Mouse (Mus musculus) ES-E14 (cell line): ENCODE results near the gene Pex1. TPM values are rescaled to one million over a fixed set of nuclear protein-coding genes. Genes with fewer than 3 reads are reported as not detected.

Experiments used
- DNase-seq: peaks from one replicate; pipeline ENCODE4 v3.0.0-alpha.2; 2013; ENCODE audit warnings: low read depth, low spot score
- H3K27ac ChIP-seq: 2 replicates; pipeline ENCODE4 v1.5.1; 2012; ENCODE audit warnings: low read depth, mild to moderate bottlenecking, low read length, moderate library complexity, mixed read lengths; ENCODE audit not compliant: poor library complexity, insufficient read depth, severe bottlenecking
- H3K36me3 ChIP-seq: 2 replicates; pipeline ENCODE4 v1.6.1; 2012; ENCODE audit warnings: mild to moderate bottlenecking, low read length, moderate library complexity, mixed read lengths; ENCODE audit not compliant: control insufficient read depth, poor library complexity, insufficient read depth, severe bottlenecking
- H3K4me1 ChIP-seq, 2 experiments: fragments of 150-350 bp in 1 of 2; sonication (generic) in 1 of 2; 2 replicates each; pipeline ENCODE4 v1.6.1; 2012; ENCODE audit warnings: low read length in 2 of 2, mild to moderate bottlenecking in 1 of 2, mixed read lengths in 1 of 2; ENCODE audit not compliant: control insufficient read depth in 2 of 2, insufficient read depth in 2 of 2, poor library complexity in 1 of 2
- H3K4me3 ChIP-seq, 2 experiments: fragments of 150-350 bp in 1 of 2; sonication (generic) in 1 of 2; 2 replicates each; pipeline ENCODE4 v1.5.1; 2012; ENCODE audit warnings: low read length in 2 of 2, low read depth in 1 of 2, mild to moderate bottlenecking in 1 of 2, mixed read lengths in 1 of 2; ENCODE audit not compliant: insufficient read depth in 1 of 2, poor library complexity in 1 of 2, severe bottlenecking in 1 of 2
- H3K9ac ChIP-seq: 2 replicates; pipeline ENCODE4 v1.6.1; 2012; ENCODE audit warnings: low read depth, mild to moderate bottlenecking, low read length, mixed read lengths; ENCODE audit not compliant: poor library complexity, insufficient read depth, severe bottlenecking
- H3K9me3 ChIP-seq: fragments of 150-350 bp; sonication (generic); 2 replicates; pipeline ENCODE4 v1.6.1; 2012; ENCODE audit warnings: low read depth, mild to moderate bottlenecking, low read length; ENCODE audit not compliant: control insufficient read depth, insufficient read depth
- CHD2 ChIP-seq: IDR thresholded peaks from 2 replicates; pipeline ENCODE4 v1.6.1; 2014; ENCODE audit warnings: mild to moderate bottlenecking, low read depth, low read length, inconsistent platforms
- HCFC1 ChIP-seq: IDR thresholded peaks from 2 replicates; pipeline ENCODE4 v1.6.1; 2012; ENCODE audit warnings: low read length, inconsistent platforms, borderline replicate concordance; ENCODE audit not compliant: insufficient read depth
- MAFK ChIP-seq: IDR thresholded peaks from 2 replicates; pipeline ENCODE4 v1.6.1; 2014; ENCODE audit warnings: mild to moderate bottlenecking, low read depth, low read length, inconsistent platforms; ENCODE audit not compliant: insufficient read depth
- ZC3H11A ChIP-seq: IDR thresholded peaks from 2 replicates; pipeline ENCODE4 v1.6.1; 2012; ENCODE audit warnings: low read depth, mild to moderate bottlenecking, inconsistent platforms, low read length, borderline replicate concordance
- ZNF384 ChIP-seq: IDR thresholded peaks from 2 replicates; pipeline ENCODE4 v1.6.1; 2012; ENCODE audit warnings: low read depth, low read length, inconsistent platforms
- in situ Hi-C, 2 experiments: fragments of 600-800 bp; cut with MboI; formaldehyde crosslinking; loops; one replicate each; pipeline ENCODE4 v1.15.1; 2025; ENCODE audit warnings: low sequenced_read_pairs in 2 of 2, inconsistent platforms in 1 of 2; ENCODE audit not compliant: unreplicated experiment in 2 of 2
- total RNA-seq: library from RNA; depleted of rRNA; stranded (reverse); fragments of 300-350 nt; gene quantifications from 2 replicates; pipeline ENCODE4 v1.2.3, GENCODE M21; 2012

The Pex1 gene
- total RNA-seq, 1 experiment = 12.9 TPM

- Histone ChIP-seq H3K27ac (no peak within 1 kb of the TSS), H3K36me3 (peaks cover 32% of the 10 kb centered on the region), H3K4me1 (no peaks in the 10 kb centered on the region), H3K9ac (no peak within 1 kb of the TSS), H3K9me3 (no peaks in the 10 kb centered on the region), H3K4me3 (no peak within 1 kb of the TSS)
- in situ Hi-C loops = no loop called here
- TF ChIP-seq HCFC1 = no peak
- no peak for TF ChIP-seq MAFK
- TF ChIP-seq ZC3H11A = no peak
- DNase-seq = no peak
Measured at GRCm38 (mm10) chr5:3571266-3571665, 24.6 kb upstream of the Pex1 start, which contains the start of gene 1700109H08Rik. 1700109H08Rik (plus strand) TSS chr5:3571566.

- Histone ChIP-seq H3K36me3 (peaks cover 30% of the 10 kb centered on the region), H3K9me3 (no peaks in the 10 kb centered on the region), H3K4me1 (peaks cover 0 to 14% of the 10 kb centered on the region in 2 experiments; a peak in 3 of 4 replicates), H3K27ac (no peak overlapping the region), H3K9ac (no peak overlapping the region), H3K4me3 (no peak overlapping the region)
- in situ Hi-C loops = no loop called here
- TF ChIP-seq MAFK (no peak), ZNF384 (no peak), ZC3H11A (no peak), HCFC1 (no peak), CHD2 (no peak)
- DNase-seq = no peak
Measured at GRCm38 (mm10) chr5:3574825-3575224, 21.0 kb upstream of the Pex1 start.

DNA sequence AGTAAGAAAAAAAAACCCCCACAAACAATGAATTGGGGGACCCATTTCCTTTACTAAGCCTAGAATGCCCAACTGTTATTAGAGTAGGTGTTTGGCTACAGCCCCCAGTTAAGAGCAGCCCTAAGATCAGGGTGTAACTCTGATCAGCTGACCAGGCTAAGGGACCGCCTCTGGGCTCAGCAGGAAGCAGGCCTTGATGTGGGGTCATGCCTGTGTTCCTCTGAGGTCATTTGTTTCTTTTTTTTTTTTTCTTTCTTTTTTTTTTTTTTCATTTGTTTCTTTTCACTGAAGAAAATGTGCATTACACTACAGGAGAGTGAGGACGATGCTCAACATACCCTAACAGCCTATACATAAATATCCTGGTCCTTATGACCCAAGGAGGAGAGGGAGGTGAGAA lies 17.9 kb upstream of the Pex1 start:
- H3K9ac ChIP-seq = no peak overlapping the region
- no peak overlapping the region for H3K4me3 ChIP-seq
- H3K9me3 ChIP-seq = no peaks in the 10 kb centered on the region
- peak overlapping the region; percentile 80; the same call in 1 of the 2 replicates for H3K27ac ChIP-seq
- H3K4me1 ChIP-seq = peaks cover 0 to 14% of the 10 kb centered on the region in 2 experiments; a peak in 3 of 4 replicates
- H3K36me3 ChIP-seq = peaks cover 25% of the 10 kb centered on the region
- in situ Hi-C loops = no loop called here
- DNase-seq = no peak
- TF ChIP-seq ZNF384 = peak; percentile 77; the same call in 1 of the 2 replicates
- no peak for TF ChIP-seq ZC3H11A

DNA sequence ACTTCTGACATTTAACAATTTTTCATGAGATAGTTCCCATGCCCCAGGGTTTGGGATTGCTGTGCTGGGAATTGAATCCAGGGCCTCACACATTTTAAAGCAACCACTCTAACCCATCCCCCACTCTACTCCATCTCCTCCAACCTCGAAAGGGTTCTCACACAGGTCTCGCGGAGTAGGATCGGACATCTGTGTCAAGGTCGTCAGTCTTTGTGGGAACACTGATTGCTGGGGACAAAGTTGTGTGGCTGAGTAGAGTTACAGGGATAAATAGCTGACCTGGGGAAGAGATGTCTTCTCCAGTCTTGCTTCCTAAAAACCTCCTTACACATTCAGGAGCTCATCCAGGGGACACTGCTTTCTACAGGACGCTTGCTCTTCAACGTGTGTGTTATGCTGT lies 16.8 kb upstream of the Pex1 start:
- Histone ChIP-seq H3K9me3 (no peaks in the 10 kb centered on the region), H3K36me3 (peaks cover 25% of the 10 kb centered on the region), H3K4me3 (no peak overlapping the region), H3K9ac (no peak overlapping the region), H3K27ac (no peak overlapping the region; the same call in 1 of the 2 replicates), H3K4me1 (peaks cover 0 to 14% of the 10 kb centered on the region in 2 experiments; a peak in 3 of 4 replicates)
- in situ Hi-C loops = no loop called here
- no peak for DNase-seq
- TF ChIP-seq ZC3H11A (no peak), HCFC1 (no peak), ZNF384 (no peak), CHD2 (no peak), MAFK (no peak)

DNA sequence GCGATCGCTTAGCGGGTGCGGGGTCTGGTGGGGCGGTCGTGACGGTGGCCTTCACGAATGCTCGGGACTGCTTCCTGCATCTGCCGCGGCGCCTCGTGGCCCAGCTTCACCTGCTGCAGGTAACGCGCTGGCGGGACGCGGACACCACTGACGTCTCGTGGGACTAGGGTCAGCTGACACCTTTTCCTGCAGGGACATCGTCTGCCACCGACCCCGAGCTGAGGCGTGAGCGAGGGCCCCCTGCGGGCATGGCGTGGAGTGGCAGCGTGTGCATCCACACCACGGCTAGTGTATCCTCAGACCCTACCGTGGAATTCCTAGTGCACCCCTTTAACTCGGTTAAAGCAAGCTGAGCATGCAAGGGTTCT lies 517 bp downstream of the Pex1 start, which contains the start of gene Rbm48:
Gene Rbm48, minus strand, starts transcription at position 187 of the 368 bp plus-strand sequence.
- DNase-seq = peak; percentile 64
- Histone ChIP-seq H3K27ac (peak within 1 kb of the TSS; percentile 26; the same call in 1 of the 2 replicates), H3K4me3 (peak within 1 kb of the TSS; percentile 73 to 94), H3K4me1 (peaks cover 0 to 2% of the 10 kb centered on the region in 2 experiments; a peak in 1 of 4 replicates), H3K9ac (peak within 1 kb of the TSS; percentile 89), H3K9me3 (no peaks in the 10 kb centered on the region), H3K36me3 (peaks cover 3% of the 10 kb centered on the region; the same call in 1 of the 2 replicates)
- TF ChIP-seq ZNF384 = no peak
- TF ChIP-seq HCFC1 = no peak
- TF ChIP-seq MAFK = no peak
- no peak for TF ChIP-seq ZC3H11A
- no peak; the same call in 1 of the 2 replicates for TF ChIP-seq CHD2
- in situ Hi-C loops = no loop called here
